ENCODE assay signal across 23 mouse cellular contexts in the genomic region with DNA sequence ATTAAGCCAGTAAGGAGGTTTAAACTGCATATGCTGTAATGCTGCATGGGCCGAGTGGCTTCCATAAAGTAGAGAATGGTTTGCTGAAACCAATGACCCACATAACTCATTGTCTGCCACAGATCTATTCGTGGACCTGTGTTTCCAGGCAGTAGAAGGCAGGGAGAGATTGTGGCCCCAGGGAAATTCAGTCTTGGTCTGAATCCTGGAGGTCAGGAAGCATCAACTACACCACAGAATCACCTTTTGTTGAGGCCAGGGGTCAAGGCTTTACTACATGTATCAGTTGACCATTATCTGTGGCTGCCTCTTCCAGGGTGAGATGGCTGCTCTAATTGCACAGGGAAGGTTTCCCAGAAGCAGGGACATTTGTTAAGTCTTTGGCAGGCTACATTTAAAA.
"Had no signal": no experiment of that assay in that cellular context is flagged by ENCODE, and none has a peak within 500 bp of the region (broad histone marks: within the 10 kb centered on the region; RNA-seq: fewer than 3 reads in every experiment).

No protein-coding gene starts in this region.

- H3K9me3 ChIP-seq: intestine, embryonic 15.5 days; limb, embryonic 12.5 days; limb, embryonic 15.5 days; liver, embryonic 15.5 days; lung, embryonic 15.5 days; megakaryocyte, embryonic 14.5 days; midbrain, embryonic 10.5 days; midbrain, embryonic 15.5 days had no signal

- H3K36me3 ChIP-seq: intestine, embryonic 15.5 days; limb, embryonic 12.5 days; limb, embryonic 15.5 days; liver, embryonic 15.5 days; lung, embryonic 15.5 days; midbrain, embryonic 10.5 days; midbrain, embryonic 15.5 days had no signal

- H3K4me3 ChIP-seq: intestine, embryonic 15.5 days; limb, embryonic 12.5 days; limb, embryonic 15.5 days; liver, embryonic 15.5 days; lung, embryonic 15.5 days; megakaryocyte, embryonic 14.5 days; midbrain, embryonic 10.5 days; midbrain, embryonic 15.5 days had no signal

- H3K9ac ChIP-seq: intestine, embryonic 15.5 days; limb, embryonic 12.5 days; limb, embryonic 15.5 days; liver, embryonic 15.5 days; lung, embryonic 15.5 days; midbrain, embryonic 15.5 days had no signal

- ATAC-seq: intestine, embryonic 15.5 days; midbrain, embryonic 15.5 days had no signal

- DNase-seq: kidney, adult 11 months; kidney, adult 8-10 months; kidney, postnatal 14 days; kidney, postnatal 4 days; lung, adult 18-20 months; lung, postnatal 10 days; lung, postnatal 36 days; right cerebral cortex, adult 18-20 months; right cerebral cortex, postnatal 14 days; right cerebral cortex, postnatal 4 days; thymus, adult 2 months; thymus, postnatal 14 days; thymus, postnatal 4 days had no signal

- H3K27me3 ChIP-seq: intestine, embryonic 15.5 days; limb, embryonic 12.5 days; limb, embryonic 15.5 days; liver, embryonic 15.5 days; lung, embryonic 15.5 days; megakaryocyte, embryonic 14.5 days; midbrain, embryonic 15.5 days had no signal

- H3K4me1 ChIP-seq: intestine, embryonic 15.5 days; limb, embryonic 15.5 days; liver, embryonic 15.5 days; lung, embryonic 15.5 days; megakaryocyte, embryonic 14.5 days had no signal

- H3K27ac ChIP-seq: intestine, embryonic 15.5 days; limb, embryonic 12.5 days; limb, embryonic 15.5 days; liver, embryonic 15.5 days; lung, embryonic 15.5 days; midbrain, embryonic 10.5 days; midbrain, embryonic 15.5 days; stomach, postnatal 0 days had no signal

- H3K4me2 ChIP-seq: intestine, embryonic 15.5 days; limb, embryonic 12.5 days; limb, embryonic 15.5 days; liver, embryonic 11.5 days; liver, embryonic 15.5 days; lung, embryonic 15.5 days; midbrain, embryonic 15.5 days had no signal
